Mouse (Mus musculus): ENCODE measurements at regions not wholly inside any gene's neighbourhood (a gene's known extent, or its start where the extent isn't known, plus 50 kb on each side); places are given as distances from the start of the nearest gene placed in this dataset.
"Not testable (repeated sequence)": the region's sequence is repeated elsewhere in the genome, so short reads cannot be mapped to it uniquely, and the experiment has no call there.

DNA sequence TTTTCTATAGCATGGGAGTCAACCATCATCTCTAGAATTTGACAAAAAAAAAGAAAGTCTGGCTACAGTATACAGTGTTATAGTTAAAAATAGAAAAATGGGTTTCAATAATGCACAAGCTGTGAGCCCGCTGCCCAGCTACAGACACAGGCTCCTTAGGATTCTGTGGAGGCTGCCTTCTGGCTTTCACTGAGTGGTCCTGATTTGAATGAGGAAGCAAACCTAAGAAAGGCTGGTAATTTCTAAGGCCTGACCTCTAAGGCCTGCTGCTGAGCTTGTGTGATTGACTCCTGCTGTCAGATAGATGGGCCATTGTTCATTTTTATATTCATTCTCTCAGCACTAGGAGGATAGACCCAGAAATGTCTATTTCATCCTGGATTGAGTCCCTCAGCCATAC, 67.7 kb downstream of the Alg10b start:
- Histone ChIP-seq H3K4me1 (no peaks in the 10 kb centered on the region), H3K9me3 (no peaks in the 10 kb centered on the region), H3K4me3 (replicated peaks) (no peak overlapping the region), H3K27ac (no peak overlapping the region), H3K4me2 (no peak overlapping the region), H3K9ac (no peak overlapping the region), H3K27me3 (replicated peaks) (no peaks in the 10 kb centered on the region), H3K36me3 (no peaks in the 10 kb centered on the region)
- no peak for ATAC-seq (ENCODE audit: insufficient read depth, low FRiP score, low read depth)
- WGBS = 82% methylated on average over 1 of the region's 1 CpGs

DNA sequence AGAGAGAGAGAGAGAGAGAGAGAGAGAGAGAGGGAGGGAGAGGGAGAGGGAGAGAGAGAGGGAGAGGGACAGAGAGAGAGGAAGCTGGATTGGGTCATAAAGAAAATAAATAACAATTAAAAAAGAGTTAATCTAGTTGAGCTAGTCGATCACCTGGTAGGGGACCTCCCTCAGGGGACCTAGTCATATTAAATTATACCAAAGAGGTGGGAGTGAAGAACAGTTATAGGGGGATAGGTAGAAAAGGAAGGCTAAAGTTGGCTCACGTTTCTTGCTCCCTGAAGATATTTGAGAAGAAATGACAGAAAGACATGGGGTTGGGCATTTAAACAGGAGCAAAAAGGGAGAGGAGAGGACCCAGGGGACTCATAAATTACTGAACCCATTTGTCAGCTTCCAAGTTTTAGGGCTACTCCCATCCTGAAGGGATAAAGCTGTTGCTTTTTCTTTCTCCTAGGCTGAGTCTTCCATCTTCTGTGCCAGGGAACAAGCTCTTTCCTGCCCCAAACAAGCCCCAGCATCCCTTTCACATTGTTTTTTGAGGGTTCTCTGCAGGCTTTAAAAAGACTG, 70.3 kb downstream of the Alg10b start:
- Histone ChIP-seq H3K36me3 (no peaks in the 10 kb centered on the region), H3K27me3 (replicated peaks) (no peaks in the 10 kb centered on the region), H3K9ac (no peak overlapping the region), H3K27ac (no peak overlapping the region), H3K4me2 (no peak overlapping the region), H3K4me1 (no peaks in the 10 kb centered on the region), H3K9me3 (no peaks in the 10 kb centered on the region), H3K4me3 (replicated peaks) (no peak overlapping the region)
- ATAC-seq (ENCODE audit: insufficient read depth, low FRiP score, low read depth) = no peak
- WGBS = 67% methylated on average over 2 of the region's 2 CpGs

DNA sequence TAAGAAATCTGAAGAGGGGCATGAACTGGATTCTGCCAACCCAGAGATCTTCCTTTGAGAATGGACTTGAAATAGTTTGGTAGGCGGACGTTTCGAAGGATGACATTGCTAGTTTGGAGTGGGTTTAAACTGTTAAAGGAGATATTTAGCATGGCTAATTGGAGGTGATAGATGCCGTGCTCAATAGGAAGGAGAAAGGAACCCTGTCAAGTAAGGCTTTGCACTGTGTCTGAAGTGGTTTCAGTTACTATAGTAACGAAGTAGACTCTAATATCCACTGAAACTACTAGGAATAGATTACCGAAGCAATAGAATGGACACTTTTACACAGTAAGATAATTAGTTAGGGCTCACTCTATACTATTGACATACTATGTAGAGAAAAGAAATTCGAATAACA, 74.5 kb downstream of the Alg10b start:
- H3K27ac ChIP-seq = no peak overlapping the region
- no peak overlapping the region for H3K9ac ChIP-seq
- no peaks in the 10 kb centered on the region for H3K9me3 ChIP-seq
- no peak overlapping the region for H3K4me3 ChIP-seq (replicated peaks)
- no peak overlapping the region for H3K4me2 ChIP-seq
- ATAC-seq (ENCODE audit: insufficient read depth, low FRiP score, low read depth) = no peak
- 87% methylated on average over 7 of the region's 7 CpGs for WGBS
- no peaks in the 10 kb centered on the region for H3K27me3 ChIP-seq (replicated peaks)
- no peaks in the 10 kb centered on the region for H3K4me1 ChIP-seq
- H3K36me3 ChIP-seq = no peaks in the 10 kb centered on the region

DNA sequence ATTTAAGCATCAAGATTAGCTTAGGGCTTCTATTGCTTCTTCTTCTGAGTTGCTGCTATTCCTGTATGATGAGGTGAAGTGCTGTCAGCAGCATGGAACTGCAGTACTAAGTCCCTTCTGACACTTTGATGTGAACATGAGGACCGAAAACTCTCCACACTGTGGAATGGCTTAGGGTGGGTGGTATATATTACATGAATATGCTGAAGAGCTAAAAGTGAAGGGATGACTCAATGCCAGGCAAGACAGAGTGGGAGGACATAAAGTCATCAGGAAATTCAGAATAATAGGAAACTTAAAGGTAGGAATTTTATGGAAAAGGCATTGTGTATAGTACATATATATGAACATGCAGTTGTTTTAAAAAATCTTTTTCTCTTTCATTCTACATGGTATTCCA, 79.3 kb downstream of the Alg10b start:
- no peak for ATAC-seq (ENCODE audit: insufficient read depth, low FRiP score, low read depth)
- no peak overlapping the region for H3K4me3 ChIP-seq (replicated peaks)
- H3K4me2 ChIP-seq = no peak overlapping the region
- no peaks in the 10 kb centered on the region for H3K9me3 ChIP-seq
- 97% methylated on average over 1 of the region's 1 CpGs for WGBS
- H3K36me3 ChIP-seq = no peaks in the 10 kb centered on the region
- no peak overlapping the region for H3K27ac ChIP-seq
- no peaks in the 10 kb centered on the region for H3K27me3 ChIP-seq (replicated peaks)
- no peak overlapping the region for H3K9ac ChIP-seq
- no peaks in the 10 kb centered on the region for H3K4me1 ChIP-seq

DNA sequence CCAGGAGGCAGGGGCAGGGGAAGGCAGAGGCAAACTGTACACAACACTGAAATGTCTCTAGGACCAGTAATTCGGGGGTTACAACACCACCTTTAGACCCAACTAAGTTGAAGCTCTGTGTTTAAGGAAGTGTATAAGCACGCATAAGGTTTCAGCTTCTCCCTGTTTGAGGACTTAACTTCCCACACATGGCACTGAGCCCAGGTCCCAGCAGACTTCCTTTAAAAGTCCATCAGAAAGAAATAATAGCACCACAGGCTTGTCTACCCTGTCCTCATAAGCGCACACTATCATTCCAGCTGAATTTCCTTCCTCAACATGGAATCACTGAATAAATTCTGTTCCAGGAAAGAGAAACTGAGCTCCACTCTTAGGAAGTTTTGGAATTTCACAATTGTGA, 80.9 kb downstream of the Alg10b start:
- H3K4me3 ChIP-seq (replicated peaks) = no peak overlapping the region
- no peak overlapping the region for H3K27ac ChIP-seq
- H3K27me3 ChIP-seq (replicated peaks) = no peaks in the 10 kb centered on the region
- H3K36me3 ChIP-seq = no peaks in the 10 kb centered on the region
- H3K4me2 ChIP-seq = no peak overlapping the region
- no peak for ATAC-seq (ENCODE audit: insufficient read depth, low FRiP score, low read depth)
- WGBS = 65% methylated on average over 3 of the region's 3 CpGs
- H3K9ac ChIP-seq = no peak overlapping the region
- no peaks in the 10 kb centered on the region for H3K4me1 ChIP-seq
- no peaks in the 10 kb centered on the region for H3K9me3 ChIP-seq

DNA sequence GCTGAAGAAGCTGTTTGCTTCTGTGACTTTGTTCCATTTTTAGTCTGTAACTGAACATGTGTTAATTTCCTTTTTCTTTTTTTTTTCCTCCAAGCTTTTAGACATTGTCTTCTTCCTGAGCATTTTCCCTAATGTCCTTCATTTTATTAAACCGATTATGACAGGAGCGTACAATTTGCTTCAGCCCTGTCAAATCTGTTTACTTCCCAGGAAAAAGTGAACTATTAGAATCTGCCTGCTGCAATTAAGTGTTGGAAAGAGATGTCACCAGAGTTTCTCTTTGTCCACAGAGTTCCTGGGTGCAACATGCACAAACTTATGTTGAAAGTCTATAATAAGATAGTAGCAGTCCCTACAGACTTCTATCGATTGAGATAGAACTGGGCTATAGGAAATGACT, 82.8 kb downstream of the Alg10b start:
- Histone ChIP-seq H3K9ac (no peak overlapping the region), H3K36me3 (no peaks in the 10 kb centered on the region), H3K4me1 (no peaks in the 10 kb centered on the region), H3K4me3 (replicated peaks) (no peak overlapping the region), H3K9me3 (no peaks in the 10 kb centered on the region), H3K27me3 (replicated peaks) (no peaks in the 10 kb centered on the region), H3K4me2 (no peak overlapping the region), H3K27ac (no peak overlapping the region)
- 67% methylated on average over 3 of the region's 3 CpGs for WGBS
- no peak for ATAC-seq (ENCODE audit: insufficient read depth, low FRiP score, low read depth)

DNA sequence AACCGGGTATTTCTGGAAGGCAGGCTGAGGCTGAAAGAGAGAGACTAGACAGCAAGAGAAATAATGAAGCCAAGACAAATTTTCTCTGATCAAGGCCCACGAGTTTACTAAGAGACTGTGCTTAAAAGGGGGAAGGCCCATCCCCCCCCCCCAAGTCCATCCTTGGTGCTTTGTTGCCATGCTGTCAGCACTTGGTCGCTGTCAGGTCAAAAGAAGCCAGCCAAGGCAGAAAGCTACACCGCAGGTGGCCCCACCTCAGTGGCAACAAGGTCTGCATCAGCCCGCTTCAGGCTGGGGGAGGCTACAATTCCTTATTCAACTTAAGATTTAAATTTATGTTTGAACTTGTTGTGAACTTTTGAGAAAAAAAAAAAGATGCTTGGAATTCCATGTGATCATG, 84.3 kb downstream of the Alg10b start:
- 30% methylated on average over 5 of the region's 5 CpGs for WGBS
- not testable (repeated sequence) for H3K9ac ChIP-seq; ATAC-seq (ENCODE audit: insufficient read depth, low FRiP score, low read depth)

DNA sequence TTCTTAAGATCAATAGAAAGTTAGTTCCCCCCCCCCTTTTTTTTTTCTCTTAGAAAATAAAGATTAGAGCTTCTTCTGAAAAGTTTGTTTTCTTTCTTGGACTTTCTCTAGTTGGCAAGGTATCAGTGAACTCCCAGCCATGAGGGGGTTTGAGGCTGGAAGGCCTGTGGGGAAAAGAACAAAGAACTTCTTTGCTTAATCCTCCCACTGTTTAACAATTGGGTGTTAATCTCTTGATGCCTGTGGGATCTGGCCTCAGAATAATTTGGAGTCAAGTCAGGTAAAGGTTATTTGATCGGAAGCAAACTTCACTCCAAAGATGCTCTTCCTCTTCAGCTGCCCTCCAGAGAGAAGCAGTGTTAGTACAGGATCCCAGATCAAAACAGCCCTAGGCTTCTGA, 84.8 kb downstream of the Alg10b start:
- Histone ChIP-seq H3K36me3 (no peaks in the 10 kb centered on the region), H3K4me2 (no peak overlapping the region), H3K9me3 (no peaks in the 10 kb centered on the region), H3K27me3 (replicated peaks) (no peaks in the 10 kb centered on the region), H3K9ac (no peak overlapping the region), H3K27ac (no peak overlapping the region), H3K4me3 (replicated peaks) (no peak overlapping the region), H3K4me1 (no peaks in the 10 kb centered on the region)
- no peak for ATAC-seq (ENCODE audit: insufficient read depth, low FRiP score, low read depth)
- 51% methylated on average over 1 of the region's 1 CpGs for WGBS

More for the DNA sequence above, 84.3 kb downstream of the Alg10b start:
- not testable (repeated sequence) for H3K4me3 ChIP-seq (replicated peaks); H3K4me1 ChIP-seq; H3K27ac ChIP-seq; H3K27me3 ChIP-seq (replicated peaks); H3K4me2 ChIP-seq; H3K9me3 ChIP-seq; H3K36me3 ChIP-seq

DNA sequence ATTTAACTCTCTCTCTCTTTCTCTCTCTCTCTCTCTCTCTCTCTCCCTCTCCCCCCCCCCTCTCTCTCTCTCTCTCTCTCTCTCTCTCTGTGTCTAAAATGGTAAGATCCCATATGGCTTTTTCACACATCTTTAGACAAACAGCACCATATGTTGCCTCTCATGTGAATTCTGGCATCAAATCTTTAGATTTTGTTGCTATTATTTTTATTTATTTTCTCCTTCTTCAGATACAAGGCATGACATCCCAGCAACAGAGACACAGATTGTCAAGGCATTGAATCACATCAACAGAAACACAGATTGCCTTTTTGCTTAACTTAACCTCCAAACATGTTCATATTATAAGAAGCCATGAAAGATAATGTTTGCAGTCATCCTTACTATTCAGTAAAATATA, 85.6 kb downstream of the Alg10b start:
- no peaks in the 10 kb centered on the region for H3K36me3 ChIP-seq
- no peaks in the 10 kb centered on the region for H3K4me1 ChIP-seq
- H3K27ac ChIP-seq = no peak overlapping the region
- ATAC-seq (ENCODE audit: insufficient read depth, low FRiP score, low read depth) = no peak
- no peaks in the 10 kb centered on the region for H3K27me3 ChIP-seq (replicated peaks)
- H3K9ac ChIP-seq = no peak overlapping the region
- H3K9me3 ChIP-seq = no peaks in the 10 kb centered on the region
- H3K4me3 ChIP-seq (replicated peaks) = no peak overlapping the region
- H3K4me2 ChIP-seq = no peak overlapping the region

DNA sequence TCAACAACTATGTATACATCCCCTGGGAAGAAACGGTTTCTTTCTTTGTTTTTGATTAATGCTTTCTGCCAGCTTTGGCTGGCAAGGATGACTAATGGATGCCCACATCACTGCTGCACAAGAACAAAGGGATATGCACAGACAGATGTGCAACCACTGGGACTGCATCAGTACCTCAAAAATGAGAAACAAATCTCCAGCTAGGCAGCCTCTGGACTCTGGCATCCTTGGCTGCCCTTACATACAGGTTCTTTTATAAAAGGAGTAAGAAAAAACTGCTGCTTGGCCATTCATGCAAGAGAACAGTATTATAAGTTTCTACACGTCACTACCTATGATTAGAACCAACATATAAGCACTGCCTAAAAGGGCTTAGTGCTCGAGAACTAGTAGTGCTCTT, 97.7 kb downstream of the Alg10b start:
- 53% methylated on average over 3 of the region's 3 CpGs for WGBS

DNA sequence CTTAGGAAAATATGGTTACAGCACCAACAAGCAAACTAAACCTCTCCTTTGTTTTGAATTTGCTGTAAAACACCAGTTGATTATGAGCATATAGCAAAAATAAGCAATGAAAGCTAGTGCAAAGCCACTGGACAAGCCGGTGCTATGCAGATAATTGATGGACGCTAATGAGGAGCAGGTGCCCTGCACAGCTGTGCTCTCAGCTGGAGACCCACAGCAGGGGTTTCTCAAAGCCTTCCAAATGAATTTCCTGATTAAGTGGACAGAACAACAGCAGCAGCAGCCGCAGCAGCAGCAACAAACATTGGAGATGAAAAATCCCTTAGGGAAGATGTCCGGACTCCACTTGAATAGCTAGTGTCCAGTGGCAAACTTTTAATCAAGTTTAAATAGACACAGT, 109.2 kb downstream of the Alg10b start:
- no peak overlapping the region for H3K4me2 ChIP-seq

More for the DNA sequence above, 97.7 kb downstream of the Alg10b start:
- Histone ChIP-seq H3K27ac (no peak overlapping the region), H3K4me1 (no peaks in the 10 kb centered on the region), H3K4me2 (no peak overlapping the region), H3K9me3 (no peaks in the 10 kb centered on the region), H3K9ac (no peak overlapping the region), H3K4me3 (replicated peaks) (no peak overlapping the region), H3K27me3 (replicated peaks) (no peaks in the 10 kb centered on the region), H3K36me3 (no peaks in the 10 kb centered on the region)
- no peak for ATAC-seq (ENCODE audit: insufficient read depth, low FRiP score, low read depth)

DNA sequence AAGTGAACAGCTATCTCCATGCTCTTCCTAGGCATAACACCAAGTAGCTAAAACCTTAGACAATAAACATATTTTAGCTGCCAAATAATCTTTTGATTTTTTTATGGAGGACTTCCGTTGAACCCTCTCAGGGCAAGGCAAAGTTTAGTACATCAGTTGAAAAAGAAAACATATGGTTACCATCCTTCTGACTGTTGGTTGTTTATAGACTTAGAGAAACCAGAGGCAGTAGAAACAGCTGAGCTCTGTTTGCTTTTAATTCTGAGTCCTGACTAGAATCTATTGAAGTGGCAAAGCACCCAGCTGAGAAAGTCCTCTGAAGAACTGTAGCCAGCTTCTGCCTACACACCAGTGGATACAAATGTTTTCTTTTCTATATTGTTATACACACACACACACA, 109.7 kb downstream of the Alg10b start:
- Histone ChIP-seq H3K36me3 (no peaks in the 10 kb centered on the region), H3K4me2 (no peak overlapping the region), H3K9ac (no peak overlapping the region), H3K9me3 (no peaks in the 10 kb centered on the region), H3K4me1 (no peaks in the 10 kb centered on the region), H3K27me3 (replicated peaks) (no peaks in the 10 kb centered on the region), H3K27ac (no peak overlapping the region), H3K4me3 (replicated peaks) (no peak overlapping the region)
- ATAC-seq (ENCODE audit: insufficient read depth, low FRiP score, low read depth) = no peak
- 29% methylated on average over 1 of the region's 1 CpGs for WGBS

More for the DNA sequence above, 109.2 kb downstream of the Alg10b start:
- ATAC-seq (ENCODE audit: insufficient read depth, low FRiP score, low read depth) = peak; percentile 53; the same call in 1 of the 2 replicates
- Histone ChIP-seq H3K4me3 (replicated peaks) (no peak overlapping the region), H3K36me3 (no peaks in the 10 kb centered on the region), H3K9me3 (no peaks in the 10 kb centered on the region), H3K27me3 (replicated peaks) (no peaks in the 10 kb centered on the region), H3K27ac (no peak overlapping the region; the same call in 1 of the 2 replicates), H3K4me1 (no peaks in the 10 kb centered on the region), H3K9ac (no peak overlapping the region)
- 19% methylated on average over 4 of the region's 4 CpGs for WGBS

DNA sequence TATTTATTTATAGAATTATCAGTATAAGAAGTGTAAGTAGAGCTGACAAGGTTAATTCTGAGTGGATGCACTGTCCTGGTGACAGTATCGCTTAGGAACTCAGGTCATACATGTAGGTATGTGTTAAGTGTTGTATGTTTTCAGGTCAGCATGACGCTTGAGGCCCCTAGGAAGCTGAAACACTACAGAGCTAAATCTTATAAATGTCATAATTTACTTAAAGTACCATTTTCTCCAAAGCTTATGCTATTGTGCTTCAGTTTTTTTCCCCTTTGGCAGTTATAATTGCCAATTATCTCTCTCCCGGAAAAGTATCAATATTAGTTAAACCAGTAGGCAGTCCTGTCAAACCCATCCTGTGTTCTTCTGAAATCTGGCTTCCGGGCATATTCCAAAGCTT, 110.3 kb downstream of the Alg10b start:
- no peak overlapping the region for H3K4me2 ChIP-seq
- no peak overlapping the region for H3K27ac ChIP-seq
- H3K4me3 ChIP-seq (replicated peaks) = no peak overlapping the region
- no peaks in the 10 kb centered on the region for H3K27me3 ChIP-seq (replicated peaks)
- no peaks in the 10 kb centered on the region for H3K4me1 ChIP-seq
- H3K9ac ChIP-seq = no peak overlapping the region
- H3K36me3 ChIP-seq = no peaks in the 10 kb centered on the region
- no peak for ATAC-seq (ENCODE audit: insufficient read depth, low FRiP score, low read depth)
- WGBS = 66% methylated on average over 4 of the region's 4 CpGs
- H3K9me3 ChIP-seq = no peaks in the 10 kb centered on the region
